Mouse (Mus musculus): ENCODE measurements around the gene Ssna1. TPM values are rescaled to one million over a fixed set of nuclear protein-coding genes. Genes with fewer than 3 reads are reported as not detected.

The Ssna1 gene
- 10 to 100 TPM; 44.4 to 48.7 (median 47.0) TPM for total RNA-seq (2022)

- DNase-seq, result peak; percentile 96
These were observed at the start of gene Ssna1, which contains the start of gene Anapc2 for GRCm38 (mm10) chr2:25271827-25272511. Gene Ssna1 (minus strand): TSS chr2:25272438. Gene Anapc2 (plus strand): TSS chr2:25272478.

GRCm38 (mm10) chr2:25320084-25320483, 47.8 kb upstream of the Ssna1 start:
- DNase-seq, result no peak

GRCm38 (mm10) chr2:25318971-25319773, 46.9 kb upstream of the Ssna1 start, which contains the start of gene Grin1:
Gene Grin1 (minus strand): TSS chr2:25319187.
- no peak for DNase-seq

GRCm38 (mm10) chr2:25318119-25318966, 46.1 kb upstream of the Ssna1 start:
- no peak for DNase-seq

GRCm38 (mm10) chr2:25311491-25311891, 39.3 kb upstream of the Ssna1 start:
- DNase-seq, result no peak

- DNase-seq, result no peak
These were observed 38.7 kb upstream of the Ssna1 start for GRCm38 (mm10) chr2:25310969-25311368.

GRCm38 (mm10) chr2:25310180-25310579, 37.9 kb upstream of the Ssna1 start:
- DNase-seq, result no peak

GRCm38 (mm10) chr2:25305587-25306359, 33.5 kb upstream of the Ssna1 start:
- no peak for DNase-seq

- DNase-seq, result no peak
These were observed 32.7 kb upstream of the Ssna1 start for GRCm38 (mm10) chr2:25304657-25305541.

GRCm38 (mm10) chr2:25303931-25304656, 31.9 kb upstream of the Ssna1 start:
- DNase-seq, result no peak

- DNase-seq, result no peak
These were observed 31.2 kb upstream of the Ssna1 start for GRCm38 (mm10) chr2:25303452-25303851.

GRCm38 (mm10) chr2:25298046-25298445, 25.8 kb upstream of the Ssna1 start:
- no peak for DNase-seq

- DNase-seq, result no peak
These were observed 24.9 kb upstream of the Ssna1 start for GRCm38 (mm10) chr2:25297093-25297492.

- DNase-seq, result no peak
These were observed 21.5 kb upstream of the Ssna1 start for GRCm38 (mm10) chr2:25293706-25294105.

- DNase-seq, result no peak
These were observed 20.6 kb upstream of the Ssna1 start for GRCm38 (mm10) chr2:25292856-25293255.

- no peak for DNase-seq
These were observed 19.9 kb upstream of the Ssna1 start for GRCm38 (mm10) chr2:25292054-25292544.

GRCm38 (mm10) chr2:25291184-25292053, 19.2 kb upstream of the Ssna1 start:
- no peak for DNase-seq

- DNase-seq, result no peak
These were observed 18.5 kb upstream of the Ssna1 start for GRCm38 (mm10) chr2:25290816-25291130.
